Mouse (Mus musculus) cerebellum, postnatal 36 days (tissue): Measurements from ENCODE around the gene Palm3.
"Not testable (repeated sequence)": the region's sequence is repeated elsewhere in the genome, so short reads cannot be mapped to it uniquely, and the experiment has no call there.

Experiments
- DNase-seq, 2 experiments: peaks; one replicate each; pipeline ENCODE4 v3.0.0; 2021 to 2022; ENCODE audit warnings: mixed read lengths in 2 of 2

Gene Palm3

GRCm38 (mm10) chr8:84021096-84021495 lies at the start of gene Palm3:
Gene Palm3 (plus strand): TSS chr8:84021471.
- no peak for DNase-seq

DNA sequence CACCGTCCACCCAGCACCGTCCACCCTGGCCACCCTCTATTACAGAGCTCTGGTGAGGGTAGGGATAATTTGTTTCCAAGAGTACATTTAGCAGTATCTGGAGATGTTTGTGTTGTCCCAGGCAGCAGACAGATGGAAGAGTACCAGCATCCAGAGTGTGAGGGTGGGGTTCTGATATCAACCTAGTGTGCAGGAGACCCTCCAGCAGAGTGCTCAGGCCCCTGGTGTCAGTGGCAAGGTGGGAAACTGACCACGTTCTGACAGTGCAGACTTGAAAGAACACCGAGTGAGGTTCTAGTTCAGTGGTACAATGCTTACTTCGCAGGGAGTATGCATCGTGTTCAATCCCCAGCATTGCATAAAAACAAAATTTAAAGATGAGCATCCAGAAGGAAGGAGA lies 49.6 kb upstream of the Palm3 start:
- no peak for DNase-seq

DNA sequence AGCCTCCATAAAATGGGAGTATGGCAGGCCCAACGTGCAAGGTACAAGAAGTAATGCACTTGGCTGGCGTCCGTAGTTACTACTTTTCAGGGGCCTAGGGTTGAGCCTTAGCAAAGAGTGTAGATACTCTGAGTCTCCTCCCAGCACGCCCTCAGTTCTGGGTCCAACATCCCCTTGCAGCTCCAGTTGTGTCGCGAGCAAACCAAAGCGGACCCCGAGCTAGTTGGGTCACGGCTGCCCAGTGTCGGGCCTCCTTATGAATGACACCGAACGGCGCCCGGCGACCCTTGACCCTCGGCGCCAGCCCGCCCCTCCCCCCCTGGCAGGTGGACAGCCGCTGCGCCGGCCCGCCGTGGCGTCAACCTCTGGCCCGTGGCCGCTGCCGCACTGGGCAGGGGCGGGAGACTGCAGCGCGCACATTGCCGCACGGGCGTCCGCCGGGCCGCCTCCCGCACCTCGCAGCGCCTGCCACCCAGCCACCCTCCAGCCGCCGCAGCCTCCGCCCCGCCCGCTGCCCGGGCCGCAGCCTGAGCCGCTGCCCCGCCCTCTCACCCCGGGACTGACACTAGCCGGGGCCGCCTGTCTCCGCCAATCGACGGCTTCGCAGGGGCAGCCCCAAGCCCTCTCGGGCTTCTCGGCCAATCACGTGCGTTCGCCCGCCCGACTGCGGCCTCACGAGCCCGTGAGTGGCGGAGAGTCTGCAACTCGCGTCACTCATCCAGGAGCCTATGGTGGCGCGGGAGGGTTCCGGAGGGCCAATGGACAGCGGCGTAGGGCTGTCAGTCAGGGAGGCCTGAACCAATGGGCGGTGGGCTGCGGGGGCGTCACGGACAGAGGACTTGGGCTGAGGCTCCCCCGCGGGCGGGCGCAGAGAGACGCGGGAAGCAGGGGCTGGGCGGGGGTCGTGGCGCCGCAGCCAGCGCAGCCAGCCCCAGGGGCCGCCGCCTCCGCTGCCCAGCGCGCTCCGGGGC lies 48.8 kb upstream of the Palm3 start, which contains the start of gene Prkaca:
Prkaca (plus strand) TSS at position 844 of the 971 bp plus-strand sequence.
- peak; percentile 96 to 99 for DNase-seq

DNA sequence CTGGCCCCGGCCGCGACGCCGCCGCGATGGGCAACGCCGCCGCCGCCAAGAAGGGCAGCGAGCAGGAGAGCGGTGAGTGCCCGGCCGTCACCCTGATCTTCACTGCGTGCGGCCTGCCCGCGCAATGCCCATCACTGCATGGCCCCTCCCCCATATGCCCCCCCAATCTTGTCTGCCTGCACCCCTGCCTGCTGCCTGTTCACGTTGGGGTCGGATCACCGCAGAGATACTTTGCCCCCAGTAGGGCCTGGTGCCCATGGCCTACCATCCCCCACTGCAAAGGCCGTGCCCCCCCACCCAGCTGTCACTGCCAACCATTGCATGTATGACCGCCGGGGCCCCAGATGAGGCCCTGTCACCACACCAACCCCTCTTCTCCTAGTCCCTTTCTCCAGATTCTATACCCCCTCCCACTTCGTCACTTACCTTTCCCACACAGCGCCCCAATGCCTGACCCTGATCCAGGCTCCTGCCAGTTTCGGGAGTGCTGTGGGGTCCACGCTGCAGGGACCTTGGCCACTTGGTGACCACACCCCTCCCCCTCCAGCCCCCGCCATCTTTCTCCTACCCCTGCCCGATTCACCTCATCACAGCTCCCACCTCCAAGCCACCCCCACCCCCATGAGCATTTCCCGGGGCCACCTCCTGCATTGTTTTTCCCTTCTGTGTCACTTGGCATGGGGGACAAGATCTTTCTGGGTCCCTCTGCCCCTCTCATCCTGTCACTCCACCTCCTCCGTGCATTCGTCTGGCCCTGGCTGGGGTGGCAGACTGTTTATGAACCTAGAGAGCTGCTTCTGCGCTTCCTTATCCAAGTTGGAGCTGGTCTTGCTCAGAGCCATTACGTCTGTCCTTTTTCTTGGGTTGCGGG lies 47.9 kb upstream of the Palm3 start:
- DNase-seq: peak; percentile 33 to 44

DNA sequence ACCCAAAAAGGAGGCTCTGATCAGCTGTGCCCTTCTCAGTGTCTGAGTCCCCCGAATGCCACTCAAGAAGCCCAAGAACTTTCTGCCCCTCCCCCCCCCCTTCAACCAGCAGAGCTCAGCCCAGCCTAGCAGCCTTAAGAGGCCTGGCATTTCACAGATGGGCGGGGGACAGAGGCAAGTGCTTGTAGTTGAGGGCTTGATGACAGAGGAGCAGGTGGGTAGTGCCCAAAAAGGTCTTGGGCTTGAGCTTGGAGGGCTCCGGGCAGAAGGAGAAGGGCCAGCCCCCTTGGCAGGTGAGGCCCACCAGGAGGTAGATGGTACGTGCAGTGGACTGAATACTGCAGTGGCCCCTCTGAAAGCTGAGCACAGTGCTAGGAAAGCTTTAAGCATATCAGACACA lies 46.8 kb upstream of the Palm3 start:
- no peak for DNase-seq

DNA sequence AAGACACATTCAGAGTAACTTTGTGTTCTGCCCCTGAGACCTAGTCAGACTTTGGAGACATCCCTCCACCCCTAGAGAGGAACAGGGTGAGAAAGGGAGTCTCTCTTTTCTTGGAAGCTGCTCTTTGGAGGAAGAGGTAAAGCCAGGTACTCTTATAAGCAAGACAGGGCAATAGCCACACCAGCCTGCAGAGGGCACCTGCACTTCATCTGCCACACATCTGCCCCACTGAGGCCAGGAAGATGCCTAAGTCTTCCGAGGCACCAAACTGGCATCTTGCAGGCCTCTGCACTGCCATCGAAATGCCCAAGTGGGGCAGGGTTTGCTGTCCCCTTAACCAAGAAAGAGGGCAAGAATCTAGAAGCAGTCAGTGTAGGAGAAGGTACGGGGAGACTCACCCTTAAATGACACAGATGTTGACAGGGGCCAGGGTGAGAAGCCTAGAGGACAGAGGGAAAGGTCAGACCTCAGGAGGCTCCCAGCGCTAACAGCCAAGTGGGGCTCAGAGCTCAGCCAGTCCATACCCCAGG lies 45.1 kb upstream of the Palm3 start:
- no peak for DNase-seq

DNA sequence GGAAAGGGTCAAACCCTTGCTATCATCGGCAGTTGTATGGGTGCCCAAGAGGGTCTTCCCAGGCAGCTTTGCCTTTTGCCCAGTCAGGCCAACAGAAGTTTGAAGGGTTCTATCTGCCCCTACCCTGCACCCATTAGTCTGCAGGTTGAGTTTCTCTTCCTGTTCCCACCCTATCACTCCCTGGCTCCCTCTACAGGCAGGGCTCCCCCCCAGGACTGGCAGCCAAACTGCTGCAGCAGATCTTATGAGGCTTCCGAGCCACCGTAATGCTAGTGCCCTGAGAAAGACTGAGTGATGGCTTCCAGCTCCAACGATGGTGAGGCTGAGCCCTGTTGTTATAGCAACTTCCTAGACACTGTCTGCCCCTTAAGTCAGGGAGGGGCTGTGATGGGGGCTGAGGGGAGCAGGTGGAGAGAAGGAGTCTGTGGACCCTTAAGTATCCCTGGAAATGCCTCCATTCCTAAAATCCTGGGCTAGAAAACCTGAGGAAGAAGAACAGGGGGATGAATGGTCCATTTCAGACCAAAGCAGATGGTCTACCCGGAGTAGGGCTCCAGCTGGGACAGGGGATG lies 44.4 kb upstream of the Palm3 start:
- no peak for DNase-seq

- no peak for DNase-seq
Measured at GRCm38 (mm10) chr8:83977646-83978045, 43.6 kb upstream of the Palm3 start.

- DNase-seq: no peak
Measured at GRCm38 (mm10) chr8:83978200-83978599, 43.1 kb upstream of the Palm3 start.

GRCm38 (mm10) chr8:83980250-83980649 lies 41.0 kb upstream of the Palm3 start:
- DNase-seq: no peak

DNA sequence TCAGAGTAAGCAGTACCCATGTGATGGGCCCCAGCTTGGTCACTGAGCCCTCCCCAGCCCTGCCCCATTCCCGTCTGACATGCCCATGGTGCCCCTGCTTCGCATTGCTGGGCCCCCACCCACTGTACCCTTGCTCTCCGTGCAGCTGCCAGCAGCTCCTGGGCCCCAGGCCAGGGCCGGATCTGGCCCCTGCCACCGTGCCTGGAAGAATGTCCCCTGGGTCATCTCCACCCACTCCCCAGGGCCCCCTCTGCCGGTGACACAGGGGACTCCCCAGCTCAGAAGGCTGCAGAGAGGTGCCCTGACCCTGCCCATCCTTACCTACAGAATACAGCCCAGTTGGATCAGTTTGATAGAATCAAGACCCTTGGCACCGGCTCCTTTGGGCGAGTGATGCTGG lies 40.4 kb upstream of the Palm3 start:
- DNase-seq: no peak

DNA sequence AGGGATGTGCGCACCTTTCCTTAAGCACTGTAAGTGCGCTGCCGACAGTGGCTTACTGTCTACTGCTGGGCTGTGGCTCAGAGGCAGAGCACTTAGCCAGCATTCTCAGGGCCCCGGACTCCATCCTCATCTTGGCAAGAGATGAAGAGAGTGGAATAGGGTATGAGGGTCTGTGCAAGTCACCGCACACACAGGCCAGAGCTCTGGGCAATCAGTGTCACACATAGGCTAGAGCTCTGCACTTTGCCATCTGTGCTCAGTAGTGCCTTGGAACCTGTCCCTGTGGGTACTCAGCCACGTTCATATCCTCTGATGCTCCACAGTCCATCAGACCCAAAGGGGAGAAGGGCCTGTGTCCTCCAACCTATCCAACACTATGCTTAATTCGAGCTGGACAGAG lies 39.7 kb upstream of the Palm3 start:
- peak in 1 of 2 experiments; percentile 32 for DNase-seq

DNA sequence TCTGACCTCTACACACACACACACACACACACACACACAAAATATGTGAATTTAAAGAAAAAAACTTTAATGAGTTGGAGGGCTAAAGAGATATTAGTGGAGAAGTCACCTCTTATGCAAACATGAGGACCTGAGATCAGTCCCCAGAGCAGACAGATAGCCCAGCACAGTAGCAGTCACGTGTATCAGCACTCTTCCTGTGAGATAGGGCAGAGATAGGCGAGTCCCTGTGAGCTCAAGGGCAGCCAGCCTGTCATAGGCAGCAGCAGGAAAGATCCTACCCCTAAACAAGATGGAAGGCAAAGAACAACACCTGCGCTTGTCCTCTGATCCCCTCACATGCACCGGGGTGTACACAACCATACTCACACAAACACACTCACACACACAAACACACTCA lies 38.8 kb upstream of the Palm3 start:
- no peak for DNase-seq

DNA sequence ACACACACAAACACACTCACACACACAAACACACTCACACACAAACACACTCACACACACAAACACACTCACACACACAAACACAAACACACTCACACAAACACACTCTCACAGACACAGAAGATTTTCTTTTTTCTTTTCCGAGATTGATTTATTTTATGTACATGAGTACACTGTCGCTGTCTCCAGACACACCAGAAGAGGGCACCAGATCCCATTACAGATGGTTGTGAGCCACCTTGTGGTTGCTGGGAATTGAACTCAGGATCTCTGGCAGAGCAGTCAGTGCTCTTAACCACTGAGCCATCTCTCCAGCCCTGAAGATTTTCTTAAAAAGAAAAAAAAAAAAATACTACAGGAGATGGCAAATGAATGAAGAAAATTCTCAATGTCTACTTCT lies 38.0 kb upstream of the Palm3 start:
- DNase-seq: not testable (repeated sequence)

GRCm38 (mm10) chr8:83989243-83989642 lies 32.0 kb upstream of the Palm3 start:
- no peak for DNase-seq

DNA sequence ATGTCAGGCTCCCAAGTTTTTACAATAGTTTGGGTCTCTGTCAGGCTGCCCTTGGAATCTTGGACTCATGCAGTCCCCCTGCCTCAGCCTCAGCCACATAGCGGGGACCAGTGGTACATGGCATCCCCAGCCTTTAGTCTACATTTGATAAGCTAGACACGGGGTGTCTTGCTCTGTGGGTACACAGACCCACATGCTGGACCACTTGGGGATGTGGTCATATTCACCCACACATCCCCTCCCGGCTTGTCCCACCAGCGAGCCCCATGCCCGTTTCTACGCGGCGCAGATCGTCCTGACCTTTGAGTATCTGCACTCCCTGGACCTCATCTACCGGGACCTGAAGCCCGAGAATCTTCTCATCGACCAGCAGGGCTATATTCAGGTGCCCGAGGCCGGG lies 31.1 kb upstream of the Palm3 start:
- no peak for DNase-seq

GRCm38 (mm10) chr8:83992488-83992887 lies 28.8 kb upstream of the Palm3 start:
- no peak for DNase-seq

GRCm38 (mm10) chr8:83994030-83994429 lies 27.2 kb upstream of the Palm3 start:
- DNase-seq: no peak

DNA sequence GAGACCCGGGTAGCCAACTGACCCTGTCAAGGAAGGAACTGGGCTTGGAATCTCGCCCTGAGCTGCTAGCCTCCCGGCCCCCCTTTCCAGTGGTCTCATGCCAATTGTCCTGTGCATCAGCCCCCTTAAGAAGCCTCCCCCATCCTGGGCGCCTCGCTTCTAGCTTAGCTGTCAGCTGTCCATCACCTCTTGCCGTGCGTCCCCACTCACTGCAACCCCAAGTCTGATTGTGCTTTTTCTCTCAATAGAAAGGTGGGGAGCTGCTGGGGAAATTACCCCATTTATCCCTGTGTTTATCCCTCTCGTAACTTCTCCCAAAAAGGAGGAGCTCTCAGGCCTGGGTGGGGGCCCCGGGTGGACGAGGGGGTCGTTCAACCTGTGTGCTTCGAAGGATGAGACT lies 25.3 kb upstream of the Palm3 start:
- no peak for DNase-seq

- DNase-seq: peak; percentile 72 to 86
Measured at GRCm38 (mm10) chr8:83996567-83997505, 24.4 kb upstream of the Palm3 start.

DNA sequence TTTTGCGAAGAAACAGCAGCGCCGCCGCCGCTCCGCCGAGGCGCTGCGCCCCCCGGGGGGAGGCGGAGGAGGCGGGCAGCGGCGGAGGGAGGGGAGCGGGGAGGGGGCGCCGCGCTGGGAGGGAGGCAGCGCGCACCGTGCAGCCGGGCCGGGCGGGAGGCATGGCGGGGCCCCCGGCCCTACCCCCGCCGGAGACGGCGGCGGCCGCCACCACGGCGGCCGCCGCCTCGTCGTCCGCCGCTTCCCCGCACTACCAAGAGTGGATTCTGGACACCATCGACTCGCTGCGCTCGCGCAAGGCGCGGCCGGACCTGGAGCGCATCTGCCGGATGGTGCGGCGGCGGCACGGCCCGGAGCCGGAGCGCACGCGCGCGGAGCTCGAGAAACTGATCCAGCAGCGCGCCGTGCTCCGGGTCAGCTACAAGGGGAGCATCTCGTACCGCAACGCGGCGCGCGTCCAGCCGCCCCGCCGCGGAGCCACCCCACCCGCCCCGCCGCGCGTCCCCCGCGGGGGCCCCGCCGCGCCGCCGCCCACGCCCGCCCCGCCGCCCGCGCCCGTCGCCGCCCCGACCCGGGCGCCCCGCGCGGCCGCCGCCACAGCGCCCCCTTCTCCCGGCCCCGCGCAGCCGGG lies 23.6 kb upstream of the Palm3 start, which contains the start of gene Samd1:
Samd1 (plus strand) TSS at position 162 of the 631 bp plus-strand sequence.
- DNase-seq: peak; percentile 53 to 56
